Mouse (Mus musculus): Measurements from ENCODE around the gene Dapp1.
"Not testable (repeated sequence)": the region's sequence is repeated elsewhere in the genome, so short reads cannot be mapped to it uniquely, and the experiment has no call there.

The Dapp1 gene

GRCm38 (mm10) chr3:137954256-137954916 lies 27.0 kb downstream of the Dapp1 start:
- no peak for DNase-seq (ENCODE audit: low spot score)

- DNase-seq (ENCODE audit: low spot score) = peak; percentile 77
Measured at GRCm38 (mm10) chr3:137952914-137953880, 28.1 kb downstream of the Dapp1 start.

- DNase-seq (ENCODE audit: low spot score) = peak; percentile 19
Measured at GRCm38 (mm10) chr3:137952225-137952913, 29.0 kb downstream of the Dapp1 start.

GRCm38 (mm10) chr3:137951819-137952218 lies 29.5 kb downstream of the Dapp1 start:
- DNase-seq (ENCODE audit: low spot score) = no peak

- DNase-seq (ENCODE audit: low spot score) = not testable (repeated sequence)
Measured at GRCm38 (mm10) chr3:137951302-137951701, 30.0 kb downstream of the Dapp1 start.

GRCm38 (mm10) chr3:137950191-137950885 lies 31.0 kb downstream of the Dapp1 start:
- DNase-seq (ENCODE audit: low spot score) = no peak

- no peak for DNase-seq (ENCODE audit: low spot score)
Measured at GRCm38 (mm10) chr3:137947525-137947924, 33.8 kb downstream of the Dapp1 start.

GRCm38 (mm10) chr3:137946827-137947226 lies 34.5 kb downstream of the Dapp1 start:
- no peak for DNase-seq (ENCODE audit: low spot score)

- no peak for DNase-seq (ENCODE audit: low spot score)
Measured at GRCm38 (mm10) chr3:137943737-137944154, 37.6 kb downstream of the Dapp1 start.

- no peak for DNase-seq (ENCODE audit: low spot score)
Measured at GRCm38 (mm10) chr3:137942098-137942622, 39.2 kb downstream of the Dapp1 start.

- DNase-seq (ENCODE audit: low spot score) = no peak
Measured at GRCm38 (mm10) chr3:137941555-137941954, 39.8 kb downstream of the Dapp1 start.

GRCm38 (mm10) chr3:137940757-137941156 lies 40.6 kb downstream of the Dapp1 start:
- DNase-seq (ENCODE audit: low spot score) = no peak

GRCm38 (mm10) chr3:137938608-137939007 lies 42.7 kb downstream of the Dapp1 start:
- DNase-seq (ENCODE audit: low spot score) = no peak

- no peak for DNase-seq (ENCODE audit: low spot score)
Measured at GRCm38 (mm10) chr3:137936541-137936940, 44.8 kb downstream of the Dapp1 start.

- no peak for DNase-seq (ENCODE audit: low spot score)
Measured at GRCm38 (mm10) chr3:137935570-137936525, 45.5 kb downstream of the Dapp1 start.

- no peak for DNase-seq (ENCODE audit: low spot score)
Measured at GRCm38 (mm10) chr3:137933986-137934385, 47.4 kb downstream of the Dapp1 start.

- no peak for DNase-seq (ENCODE audit: low spot score)
Measured at GRCm38 (mm10) chr3:137932748-137933147, 48.6 kb downstream of the Dapp1 start.

GRCm38 (mm10) chr3:137929940-137930339 lies 51.4 kb downstream of the Dapp1 start:
- no peak for DNase-seq (ENCODE audit: low spot score)

GRCm38 (mm10) chr3:137927010-137927409 lies 54.3 kb downstream of the Dapp1 start:
- no peak for DNase-seq (ENCODE audit: low spot score)

- no peak for DNase-seq (ENCODE audit: low spot score)
Measured at GRCm38 (mm10) chr3:137920594-137920993, 60.8 kb downstream of the Dapp1 start.
